Mouse (Mus musculus) testis, adult 2 months (tissue): ENCODE results near the gene Tmem54.

ENCODE experiments used
- CTCF ChIP-seq: fragments of 200-500 bp; IDR thresholded peaks from 2 replicates; pipeline ENCODE4 v1.5.1; 2012; ENCODE audit warnings: low read depth, mild to moderate bottlenecking, inconsistent platforms, low read length, moderate library complexity; ENCODE audit not compliant: control insufficient read depth, insufficient read depth, insufficient replicate concordance
- POLR2A ChIP-seq: fragments of 200-500 bp; IDR thresholded peaks from 2 replicates; pipeline ENCODE4 v1.6.1; 2012; ENCODE audit warnings: low read depth, mild to moderate bottlenecking, inconsistent platforms, low read length, moderate library complexity; ENCODE audit not compliant: control insufficient read depth

GRCm38 (mm10) chr4:129119708-129120107 is 14.4 kb downstream of the Tmem54 start:
- TF ChIP-seq CTCF (no peak), POLR2A (no peak)
